Mouse (Mus musculus): ENCODE measurements around the gene Clk4.

The Clk4 gene

DNA sequence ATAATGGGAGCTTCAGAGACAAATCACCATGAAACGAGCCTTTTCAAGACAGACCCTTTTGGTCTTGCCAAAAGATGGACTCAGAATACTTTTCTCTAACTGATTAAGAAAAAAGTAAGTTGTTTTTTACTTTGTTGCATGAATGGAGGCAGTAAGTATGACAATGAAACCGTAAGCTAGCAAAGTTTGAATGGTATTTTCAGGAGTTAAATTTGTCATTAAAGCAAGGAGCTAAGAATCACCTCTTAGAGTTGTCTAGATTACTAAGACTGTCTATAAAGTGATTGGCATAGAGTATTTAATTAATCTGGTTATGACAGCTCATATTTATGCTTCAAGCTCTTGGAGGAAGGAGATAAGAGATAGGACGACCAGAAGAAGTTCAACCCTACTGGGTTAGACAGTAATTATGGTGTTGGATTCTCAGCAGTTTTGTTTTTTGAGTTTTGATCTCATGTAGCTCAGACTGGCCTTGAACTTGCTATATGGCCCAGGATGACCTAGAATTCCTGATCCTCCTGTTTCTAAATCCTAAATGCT, at the start of gene Clk4:
Gene Clk4 (plus strand): TSS at position 51 of the 540 bp plus-strand sequence.
- no peak for DNase-seq (ENCODE audit: low read depth, low spot score)

DNA sequence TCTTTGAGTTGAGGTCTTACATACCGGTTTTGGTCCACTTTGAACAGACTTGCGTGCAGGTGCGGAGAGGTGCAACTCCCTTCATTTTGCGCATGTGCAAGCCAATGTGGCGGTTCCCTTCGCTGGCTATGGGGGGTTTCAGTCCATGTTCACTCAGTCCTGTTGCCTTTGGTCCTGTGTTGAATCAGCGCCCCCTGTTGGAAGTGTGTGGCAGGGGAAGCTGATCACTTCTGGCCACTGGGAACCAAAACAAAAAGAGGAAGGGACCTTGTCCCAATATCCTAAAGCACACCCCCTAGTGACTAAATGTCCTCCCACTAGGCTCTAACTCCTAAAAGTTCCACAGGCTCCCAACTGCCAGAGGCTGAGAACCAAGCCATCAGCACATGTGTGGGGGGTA, 47.5 kb upstream of the Clk4 start:
- no peak for DNase-seq (ENCODE audit: low read depth, low spot score)

DNA sequence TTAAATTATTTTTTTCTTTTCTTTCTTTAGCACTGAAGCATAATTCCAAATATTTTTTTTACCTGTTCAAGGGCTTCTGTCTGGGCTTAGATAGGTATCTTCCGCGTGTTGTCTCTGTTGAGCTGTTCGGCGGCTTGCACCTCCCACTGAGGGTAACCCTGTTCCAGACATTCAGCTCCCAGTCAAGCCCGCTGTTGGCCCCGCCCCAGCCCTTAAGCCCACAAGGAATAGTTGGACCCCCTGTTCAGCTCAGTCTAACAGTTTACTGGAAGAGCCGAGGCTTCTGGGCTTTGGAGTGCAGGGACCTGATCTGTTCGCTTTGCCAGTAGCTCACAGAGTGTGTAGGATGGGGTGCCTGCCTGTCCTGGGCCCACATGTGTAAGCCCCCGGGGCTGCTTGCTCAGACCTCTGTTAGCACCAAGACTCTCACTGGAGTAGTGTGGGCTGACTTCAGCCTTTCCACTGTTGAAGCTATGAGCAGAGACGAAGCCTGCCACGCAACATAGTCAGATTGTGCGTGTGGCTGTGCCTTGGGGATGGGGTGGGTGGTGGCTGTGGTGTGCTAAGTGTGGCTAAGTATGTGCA, 42.0 kb upstream of the Clk4 start:
- DNase-seq (ENCODE audit: low read depth, low spot score) = no peak

DNA sequence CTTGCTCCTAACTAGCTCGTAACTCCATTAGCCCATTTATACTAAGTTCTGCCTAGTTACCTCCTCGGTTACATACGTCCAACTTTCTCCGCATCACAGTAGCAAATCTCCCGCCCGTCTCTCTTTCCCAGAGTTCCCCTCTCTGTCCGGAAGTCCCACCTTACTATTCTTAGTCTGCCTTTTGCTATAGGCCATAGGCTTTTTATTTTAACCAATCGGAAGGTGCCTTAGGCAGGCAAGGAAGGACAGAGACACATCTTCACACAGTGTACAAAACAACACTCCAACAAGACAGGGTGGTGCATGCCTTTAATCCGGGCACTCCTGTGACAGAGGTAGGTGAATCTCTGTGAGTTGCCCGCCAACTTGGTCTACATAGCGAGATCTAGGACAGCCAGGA, 41.2 kb upstream of the Clk4 start, which contains the start of gene Gm12569:
Gene Gm12569 (plus strand): TSS at position 166 of the 400 bp plus-strand sequence.
- no peak for DNase-seq (ENCODE audit: low read depth, low spot score)

DNA sequence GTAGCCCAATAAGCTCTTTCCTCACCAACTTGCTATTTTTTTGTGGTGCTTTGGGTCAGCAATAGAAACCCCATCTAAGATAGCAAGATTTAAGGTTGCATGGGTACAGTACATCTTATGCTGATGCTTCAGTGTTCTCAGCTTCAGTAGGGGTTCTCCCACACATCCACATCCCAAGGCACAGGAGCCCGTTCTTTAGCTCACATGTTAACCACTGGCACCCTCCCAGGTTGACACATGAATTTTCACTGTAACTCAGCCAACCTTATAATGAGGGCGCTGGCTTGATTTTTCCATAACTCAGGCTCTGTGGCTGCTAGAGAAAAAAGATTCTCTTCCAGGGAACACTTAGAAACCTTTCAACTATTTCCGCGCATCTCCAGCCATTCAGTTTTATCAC, 34.4 kb upstream of the Clk4 start:
- DNase-seq (ENCODE audit: low read depth, low spot score) = no peak

DNA sequence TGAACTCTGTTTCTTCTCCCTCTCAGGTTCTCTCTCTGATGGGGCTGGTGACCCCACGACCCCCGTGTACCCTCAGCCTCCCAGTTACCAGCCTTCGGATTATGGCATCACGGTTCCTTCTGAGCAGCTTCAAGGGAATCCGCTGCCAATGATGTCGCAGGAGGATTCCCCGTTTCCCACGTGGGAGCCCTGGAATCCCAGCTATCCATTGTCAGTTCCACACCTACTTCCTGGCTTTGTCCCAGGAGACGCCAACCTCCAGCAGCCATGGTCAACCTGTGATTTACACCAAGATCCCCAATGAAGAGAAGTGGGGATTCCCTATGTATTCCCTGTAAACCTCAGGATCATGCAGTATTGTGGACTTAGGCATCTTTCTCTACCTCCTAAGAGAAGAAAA, 26.9 kb upstream of the Clk4 start:
- DNase-seq (ENCODE audit: low read depth, low spot score) = no peak

DNA sequence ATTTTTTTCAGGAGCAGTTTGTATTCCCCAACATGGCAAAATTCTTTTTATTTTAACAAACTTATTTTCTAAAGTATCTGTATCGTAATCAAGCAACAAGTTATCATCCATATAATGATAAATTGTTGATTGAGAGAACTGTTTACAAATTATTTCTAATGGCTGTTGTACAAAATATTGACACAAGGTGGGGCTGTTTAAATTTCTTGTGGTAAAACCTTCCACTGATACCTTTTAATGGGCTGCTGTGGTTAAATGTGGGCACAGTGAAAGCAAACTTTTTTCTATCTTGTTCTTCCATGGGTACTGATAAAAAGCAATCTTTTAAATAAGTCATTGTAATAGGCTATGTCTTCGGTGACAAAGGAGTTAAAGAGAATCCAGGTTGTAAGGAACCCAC, 18.6 kb upstream of the Clk4 start:
- no peak for DNase-seq (ENCODE audit: low read depth, low spot score)

DNA sequence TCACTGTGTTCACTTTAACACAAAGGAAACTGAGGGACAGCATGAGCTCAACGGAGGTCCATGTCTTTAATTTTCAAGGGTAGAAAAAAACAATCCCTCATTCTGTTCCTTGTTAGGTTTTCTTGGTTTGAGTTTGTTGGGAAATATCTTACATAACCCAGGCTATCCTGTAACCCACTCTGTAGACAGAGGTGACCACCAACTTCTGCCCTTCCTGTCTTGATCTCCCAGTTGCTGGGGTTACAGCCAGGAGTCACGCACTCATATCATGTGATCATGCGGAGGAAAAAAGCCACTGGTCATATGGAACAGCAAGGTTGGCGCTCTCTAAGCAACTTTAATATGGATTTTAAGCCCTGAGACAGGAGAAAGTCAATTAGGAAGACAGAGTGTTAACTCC, 4.5 kb upstream of the Clk4 start:
- no peak for DNase-seq (ENCODE audit: low read depth, low spot score)

DNA sequence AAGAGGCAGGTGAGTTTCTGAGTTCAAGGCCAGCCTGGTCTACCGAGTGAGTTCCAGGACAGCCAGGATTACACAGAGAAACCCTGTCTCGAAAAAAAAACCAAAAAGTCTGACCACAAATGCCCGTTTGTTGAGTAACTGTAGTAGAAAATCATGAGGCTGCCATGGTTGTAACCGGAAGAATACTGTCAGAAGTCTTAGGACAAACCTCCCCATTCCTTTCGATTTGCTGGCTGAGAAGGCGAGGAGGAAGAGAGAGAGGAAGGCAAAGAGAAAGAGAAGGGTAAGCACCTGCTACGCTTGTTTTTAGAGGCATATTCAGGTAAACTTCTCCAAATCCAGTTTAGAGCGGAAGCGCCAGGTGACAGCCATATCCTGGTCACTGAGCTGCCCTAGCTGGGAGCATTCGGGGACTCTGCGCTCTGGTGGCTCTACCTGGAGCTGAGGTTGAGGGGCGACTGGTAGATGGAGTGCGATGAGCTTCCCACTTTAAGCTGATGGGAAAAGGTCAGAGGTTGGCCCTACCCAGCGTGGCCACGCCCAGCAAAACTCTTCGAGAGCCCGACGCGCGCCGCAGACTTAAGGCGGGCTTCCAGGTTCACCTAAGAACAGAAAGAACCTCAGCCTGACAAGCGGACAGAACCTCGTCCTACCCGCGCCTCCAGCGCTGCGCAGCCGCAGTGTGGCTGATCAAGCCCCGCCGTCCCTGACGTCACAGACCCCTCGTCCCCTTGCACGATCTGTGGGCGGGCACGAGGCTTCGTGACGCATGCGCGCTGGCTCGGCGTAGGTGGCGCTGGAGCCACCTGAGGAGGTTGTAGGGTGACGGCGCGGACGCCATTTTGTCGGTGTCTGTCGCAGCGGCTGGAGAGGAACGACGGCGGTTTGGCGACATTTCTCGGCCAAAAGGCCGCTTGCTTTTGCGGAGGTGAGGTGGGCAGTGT, 1.1 kb downstream of the Clk4 start, which contains the start of gene BC049762:
Gene BC049762 (minus strand): TSS at position 705 of the 944 bp plus-strand sequence.
- DNase-seq (ENCODE audit: low read depth, low spot score) = peak; percentile 99

DNA sequence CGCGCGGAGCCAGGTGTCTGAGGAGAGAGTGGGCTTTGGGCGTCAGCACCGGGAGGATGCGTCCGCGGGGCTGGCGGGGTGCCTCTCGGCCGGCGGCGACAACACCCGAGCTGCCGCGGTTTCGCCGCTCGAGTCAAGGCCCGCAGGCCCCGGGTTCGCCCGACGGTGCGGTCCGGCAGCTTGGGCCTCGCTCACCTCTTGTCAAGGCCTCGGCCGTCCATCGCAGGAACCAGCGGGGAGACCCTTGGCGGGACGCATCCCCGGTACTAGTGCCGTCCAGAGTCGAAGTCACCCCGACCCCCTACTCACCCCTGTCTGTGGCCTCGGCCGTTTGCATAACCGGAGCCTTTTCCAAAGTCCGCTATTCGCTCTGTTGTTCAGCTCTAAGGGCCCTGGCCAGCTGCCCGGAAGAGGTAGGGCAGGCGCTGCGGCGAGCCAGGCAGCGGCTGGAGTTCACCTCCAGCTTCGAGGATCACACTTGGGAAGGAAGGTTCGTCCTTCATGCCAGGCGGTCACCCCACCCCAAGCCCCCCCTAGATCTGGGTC, 1.8 kb downstream of the Clk4 start:
- no peak for DNase-seq (ENCODE audit: low read depth, low spot score)

DNA sequence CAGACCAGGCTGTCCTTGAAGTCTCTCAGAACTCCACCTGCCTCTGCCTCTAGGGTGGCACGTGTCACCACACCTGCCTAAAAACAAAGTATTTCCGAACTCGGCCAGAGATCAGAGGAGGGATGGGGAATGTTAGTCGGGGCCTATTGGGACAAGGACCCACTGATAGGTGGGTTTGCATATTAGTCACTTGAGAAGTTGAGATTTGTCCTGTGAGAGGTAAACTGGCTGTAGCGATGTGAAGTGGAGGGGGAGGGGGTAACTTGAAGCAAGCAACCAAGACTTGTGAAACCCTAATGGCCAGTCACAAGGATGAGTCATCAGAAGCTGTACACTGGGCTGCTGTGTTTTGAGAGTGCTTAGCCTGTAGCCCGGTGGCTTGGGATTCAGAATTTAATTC, 2.8 kb downstream of the Clk4 start:
- DNase-seq (ENCODE audit: low read depth, low spot score) = no peak

DNA sequence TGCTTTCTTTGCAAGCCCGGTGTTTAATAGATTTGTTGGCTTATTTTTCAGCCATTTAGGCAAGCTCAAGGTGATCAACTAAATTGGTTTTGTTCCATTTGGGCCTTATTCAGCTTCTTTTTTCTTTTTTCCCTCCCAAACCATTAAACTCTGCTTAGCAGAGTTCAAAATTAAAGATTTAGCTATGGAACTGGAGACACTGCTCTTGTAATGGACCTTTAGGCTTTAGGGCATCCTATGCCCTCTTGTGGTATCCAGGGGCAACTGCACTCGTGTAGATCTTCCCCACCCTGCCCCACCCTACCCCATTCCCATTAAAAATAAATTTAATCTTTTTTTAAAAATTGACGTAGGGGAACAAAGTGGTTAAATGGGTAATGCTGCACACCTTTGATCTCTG, 3.8 kb downstream of the Clk4 start:
- DNase-seq (ENCODE audit: low read depth, low spot score) = no peak

DNA sequence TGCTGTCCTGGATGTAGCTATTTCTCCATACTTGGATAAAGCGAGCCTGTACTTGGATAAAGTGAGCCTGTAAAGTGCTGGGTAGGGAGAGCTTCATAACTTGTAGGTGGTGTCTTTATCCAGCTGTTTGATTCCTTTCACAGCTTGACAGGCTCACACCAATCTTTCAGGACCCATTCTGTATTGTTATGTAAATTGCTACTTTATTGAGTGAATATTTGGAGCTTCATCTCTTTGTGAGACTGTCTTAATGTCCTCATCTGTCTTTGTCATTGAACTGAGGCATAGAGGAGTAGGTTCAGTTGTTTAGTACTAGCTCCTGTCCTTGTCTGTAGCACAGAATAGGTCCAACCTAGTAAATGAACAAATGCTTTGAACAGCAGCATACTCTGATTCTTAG, 12.9 kb downstream of the Clk4 start:
- DNase-seq (ENCODE audit: low read depth, low spot score) = no peak

DNA sequence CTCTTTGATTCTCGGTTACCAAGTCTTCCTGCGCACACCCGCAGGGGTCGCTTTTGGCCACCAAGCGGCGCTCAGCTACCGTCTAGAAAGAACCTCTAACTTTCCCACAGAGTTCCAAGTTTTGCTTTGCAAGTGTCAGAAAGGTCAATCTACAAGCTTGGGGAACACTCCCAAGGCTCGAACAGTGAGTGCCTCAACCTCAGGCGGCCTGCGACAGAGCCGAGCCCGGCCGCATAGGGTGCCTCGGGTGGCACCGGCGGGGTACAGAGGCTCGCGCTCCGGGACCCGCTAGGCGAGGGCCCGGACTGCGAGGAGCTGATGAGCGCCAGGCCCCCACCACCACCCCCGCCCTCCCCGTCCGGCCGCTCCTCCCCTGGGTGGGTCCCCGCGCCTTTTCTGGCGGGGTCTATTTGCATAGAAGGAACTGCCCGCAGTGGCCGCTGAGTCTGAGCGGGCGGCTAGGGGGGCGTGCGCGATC, 28.1 kb downstream of the Clk4 start, which contains the start of gene Col23a1:
Gene Col23a1 (plus strand): TSS at position 357 of the 478 bp plus-strand sequence.
- DNase-seq (ENCODE audit: low read depth, low spot score) = peak; percentile 82

DNA sequence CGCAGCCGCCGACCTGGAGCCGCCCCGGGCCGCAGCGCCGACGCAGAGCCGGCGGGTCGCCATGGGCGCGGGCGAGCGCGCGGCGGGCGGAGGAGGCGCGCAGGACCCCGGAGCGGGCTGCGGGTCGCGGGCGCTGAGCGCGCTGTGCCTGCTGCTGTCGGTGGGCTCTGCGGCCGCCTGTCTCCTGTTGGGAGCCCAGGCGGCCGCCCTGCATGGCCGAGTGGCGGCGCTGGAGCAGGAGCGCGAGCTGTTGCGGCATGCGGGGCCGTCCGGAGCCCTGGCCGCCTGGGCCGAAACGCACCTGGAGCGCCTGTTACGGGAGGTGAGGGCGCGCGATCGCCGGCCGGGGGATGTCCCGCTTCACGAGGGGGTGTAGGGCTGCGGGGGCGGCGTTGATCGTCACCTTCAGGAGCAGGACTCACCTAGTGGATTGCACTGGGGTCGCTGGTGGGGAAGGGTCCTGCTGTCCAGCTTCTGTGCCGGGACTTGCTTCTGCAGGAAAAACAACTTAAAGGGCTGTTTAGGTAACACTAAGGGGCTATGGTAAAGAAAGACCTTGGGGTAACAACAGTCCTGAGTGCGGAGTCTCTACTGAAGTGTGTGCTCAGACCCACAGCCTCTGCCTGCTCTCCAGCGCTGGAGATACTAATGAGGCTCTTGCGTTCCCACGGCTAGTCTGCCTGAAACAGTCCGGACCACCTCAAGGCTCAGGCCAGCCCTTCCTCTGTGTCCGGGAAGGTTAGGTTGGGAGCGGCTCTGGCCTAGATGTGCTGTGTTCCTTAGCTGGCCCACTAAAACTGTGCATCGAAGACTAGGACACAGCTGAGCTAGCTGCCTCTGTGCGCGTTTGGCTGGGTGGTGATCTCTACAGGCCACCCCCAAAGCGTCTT, 28.8 kb downstream of the Clk4 start:
- peak; percentile 38 for DNase-seq (ENCODE audit: low read depth, low spot score)

DNA sequence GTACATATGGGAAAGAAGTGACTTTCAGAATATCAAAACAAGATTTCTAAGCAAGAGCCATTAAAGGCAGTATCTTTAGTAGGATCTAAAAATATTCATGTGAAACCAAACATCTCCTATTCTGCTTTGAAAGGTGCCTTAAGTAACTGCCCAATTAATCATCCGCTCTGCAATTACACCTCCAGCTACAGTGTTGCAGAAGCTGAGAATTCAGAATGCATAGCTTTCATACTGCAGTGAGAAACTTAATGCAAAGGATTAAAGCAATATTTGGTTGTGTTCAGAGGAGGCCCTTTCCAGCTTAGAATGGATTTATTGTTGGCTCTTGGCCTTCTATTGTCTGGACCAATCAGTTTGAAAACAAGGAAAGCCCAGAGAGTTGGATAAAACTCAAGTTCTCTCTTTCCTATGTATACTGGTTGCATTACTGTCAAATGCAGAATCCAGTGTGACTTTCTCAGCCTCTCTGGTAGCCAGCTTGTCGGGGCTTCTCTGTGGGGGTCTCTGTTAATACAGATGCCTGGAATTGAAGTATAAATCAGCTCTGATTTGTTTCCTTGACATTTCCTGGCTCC, 32.5 kb downstream of the Clk4 start:
- no peak for DNase-seq (ENCODE audit: low read depth, low spot score)

DNA sequence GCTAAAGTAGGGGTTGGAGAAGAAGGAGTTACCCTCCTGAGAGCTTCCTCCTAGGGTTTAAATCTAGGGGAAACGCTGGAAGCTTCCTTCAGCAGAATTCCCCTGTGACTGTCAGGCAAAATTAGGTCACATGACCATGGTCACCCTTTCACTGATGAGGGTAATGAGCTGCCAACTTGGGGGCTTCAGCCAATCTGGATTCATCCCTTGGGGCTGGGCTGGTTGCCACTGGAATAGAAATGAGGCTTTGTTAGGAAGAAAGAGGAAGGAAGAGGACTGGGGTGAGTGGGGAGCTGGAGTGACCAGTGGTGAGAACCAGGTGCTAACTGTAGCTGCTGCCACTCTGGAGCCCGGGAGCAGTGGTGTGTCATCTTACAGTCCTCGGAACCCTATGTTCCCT, 34.2 kb downstream of the Clk4 start:
- DNase-seq (ENCODE audit: low read depth, low spot score) = no peak

DNA sequence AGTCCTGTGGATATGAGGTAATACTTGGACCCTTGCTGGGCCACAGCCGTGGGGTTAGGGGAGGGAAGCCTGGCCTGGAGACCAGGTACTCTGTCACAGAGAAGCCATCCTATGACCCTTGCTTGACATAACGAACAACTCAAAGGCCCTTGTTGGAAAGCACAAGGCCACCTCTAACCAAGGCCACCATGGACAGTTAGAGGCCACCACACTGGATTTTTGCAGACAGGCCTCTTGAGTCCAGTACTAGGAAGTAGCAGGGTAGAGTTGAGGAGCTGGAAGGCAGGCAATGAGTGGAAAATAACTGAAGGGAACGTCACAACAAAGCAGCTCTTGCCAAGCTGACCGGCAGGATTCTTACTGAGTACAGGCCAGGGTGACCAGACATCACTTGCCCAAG, 37.2 kb downstream of the Clk4 start:
- DNase-seq (ENCODE audit: low read depth, low spot score) = no peak

DNA sequence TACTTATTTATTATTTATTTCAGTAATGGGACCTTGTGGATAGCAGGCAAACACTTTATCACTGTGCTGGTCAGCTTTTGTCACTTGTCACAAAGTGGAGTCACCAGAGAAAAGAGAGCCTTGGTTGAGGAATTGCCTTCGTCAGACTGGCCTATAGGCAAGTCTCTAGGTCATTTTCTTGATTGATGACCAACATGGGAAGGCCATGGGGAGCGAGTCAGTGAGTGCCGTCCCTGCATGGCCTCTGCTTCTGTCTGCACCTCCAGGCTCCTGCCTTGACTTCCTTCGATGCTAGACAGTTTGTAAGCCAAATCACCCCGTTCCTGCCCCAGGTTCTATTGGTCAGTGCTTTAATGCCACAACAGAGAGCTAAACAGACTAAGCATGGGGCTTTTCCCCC, 40.9 kb downstream of the Clk4 start:
- no peak for DNase-seq (ENCODE audit: low read depth, low spot score)

DNA sequence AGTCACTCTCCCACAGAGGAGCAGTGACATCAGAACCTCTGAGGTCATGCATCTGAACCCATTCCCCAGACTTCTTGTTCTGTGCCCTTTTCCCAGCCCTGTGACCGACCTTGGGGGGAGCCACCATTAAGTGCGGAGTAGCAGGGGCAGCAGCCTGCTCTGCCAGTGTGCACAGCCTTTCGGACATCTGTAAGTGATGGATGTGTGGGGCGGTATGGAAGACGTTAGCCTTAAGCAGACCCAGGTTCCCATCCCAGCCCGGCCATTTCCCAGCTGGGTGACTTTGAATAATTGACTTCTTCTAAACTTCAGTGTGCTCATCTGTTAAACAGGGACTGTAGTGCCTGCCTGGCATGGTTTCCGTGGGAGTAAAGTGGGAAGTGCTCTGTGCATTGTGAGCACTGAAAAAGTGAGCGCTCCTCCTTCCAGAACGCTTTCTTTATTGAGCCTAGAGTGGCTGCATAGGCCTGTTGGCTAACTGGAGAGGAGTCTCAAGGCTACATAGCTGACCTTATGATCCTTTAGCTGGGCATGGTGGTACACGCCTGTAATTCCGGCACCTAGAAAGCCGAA, 42.5 kb downstream of the Clk4 start:
- DNase-seq (ENCODE audit: low read depth, low spot score) = no peak
